In the genomic region with DNA sequence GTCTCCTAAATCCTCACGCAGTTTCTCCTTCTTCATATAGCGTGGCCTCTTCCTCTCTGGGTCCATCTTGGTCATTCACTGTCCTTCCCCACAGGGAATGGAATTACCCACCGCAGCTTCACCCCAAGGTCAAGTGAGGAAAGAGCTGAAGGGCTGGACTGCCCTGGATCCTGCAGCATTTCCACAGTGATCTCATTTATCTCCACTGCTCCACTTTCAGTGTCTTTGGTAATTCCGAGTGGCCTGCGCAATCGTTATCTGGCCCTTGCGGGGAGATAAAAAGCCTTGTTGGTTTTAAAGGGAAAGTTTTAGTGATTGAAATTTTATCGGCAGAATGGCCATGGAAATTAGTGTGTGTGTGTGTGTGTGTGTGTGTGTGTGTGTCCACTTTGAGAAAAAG, we compare ENCODE assay signal across 20 mouse cellular contexts. TPM values are rescaled to one million over a fixed set of nuclear protein-coding genes. Genes with fewer than 3 reads are reported as not detected.
DNase-seq lines count a peak whose midpoint lies in the region; ATAC-seq lines count a peak whose summit lies in the region.
"Had no signal": no experiment of that assay in that cellular context is flagged by ENCODE, and none has a peak within 500 bp of the region (broad histone marks: within the 10 kb centered on the region; RNA-seq: fewer than 3 reads in every experiment).

No protein-coding gene starts in this region.

- no peaks in the 10 kb centered on the region for H3K4me1 ChIP-seq in embryonic facial prominence, embryonic 10.5 days
- H3K4me1 ChIP-seq in heart, embryonic 12.5 days (replicated peaks): 0 out of 2 replicates have a peak, but pooled peaks cover 6% of the 10 kb centered on the region
- H3K4me1 ChIP-seq: embryonic facial prominence, embryonic 12.5 days; embryonic facial prominence, embryonic 15.5 days; hindbrain, embryonic 12.5 days; hindbrain, embryonic 15.5 days had no signal

- no peaks in the 10 kb centered on the region for H3K27me3 ChIP-seq in embryonic facial prominence, embryonic 10.5 days (replicated peaks; ENCODE audit: low read depth, poor library complexity, severe bottlenecking)
- 0 out of 2 replicates have a peak, but pooled peaks cover 2% of the 10 kb centered on the region for H3K27me3 ChIP-seq in heart, embryonic 12.5 days (replicated peaks)
- H3K27me3 ChIP-seq: embryonic facial prominence, embryonic 12.5 days; embryonic facial prominence, embryonic 15.5 days; hindbrain, embryonic 12.5 days; hindbrain, embryonic 15.5 days had no signal

- H3K4me3 ChIP-seq in embryonic facial prominence, embryonic 10.5 days: no peak overlapping the region
- no peak overlapping the region for H3K4me3 ChIP-seq in heart, embryonic 12.5 days
- H3K4me3 ChIP-seq: embryonic facial prominence, embryonic 12.5 days; embryonic facial prominence, embryonic 15.5 days; heart, adult 2 months; heart, embryonic 10.5 days; hindbrain, embryonic 12.5 days; hindbrain, embryonic 15.5 days had no signal

- no peak overlapping the region for H3K27ac ChIP-seq in embryonic facial prominence, embryonic 10.5 days (replicated peaks)
- no peak overlapping the region for H3K27ac ChIP-seq in heart, embryonic 12.5 days (ENCODE audit: poor library complexity, severe bottlenecking)
- H3K27ac ChIP-seq: embryonic facial prominence, embryonic 12.5 days; embryonic facial prominence, embryonic 15.5 days; heart, adult 2 months; heart, embryonic 10.5 days; hindbrain, embryonic 12.5 days; hindbrain, embryonic 15.5 days had no signal

- H3K36me3 ChIP-seq in embryonic facial prominence, embryonic 10.5 days (replicated peaks): no peaks in the 10 kb centered on the region
- no peaks in the 10 kb centered on the region for H3K36me3 ChIP-seq in heart, embryonic 12.5 days
- H3K36me3 ChIP-seq: embryonic facial prominence, embryonic 12.5 days; embryonic facial prominence, embryonic 15.5 days; heart, embryonic 10.5 days; hindbrain, embryonic 12.5 days; hindbrain, embryonic 15.5 days had no signal

- no peaks in the 10 kb centered on the region for H3K9me3 ChIP-seq in embryonic facial prominence, embryonic 10.5 days
- no peaks in the 10 kb centered on the region for H3K9me3 ChIP-seq in heart, embryonic 12.5 days (replicated peaks)
- H3K9me3 ChIP-seq: embryonic facial prominence, embryonic 12.5 days; embryonic facial prominence, embryonic 15.5 days; heart, embryonic 10.5 days; hindbrain, embryonic 12.5 days; hindbrain, embryonic 15.5 days had no signal

- no peak overlapping the region for H3K9ac ChIP-seq in heart, embryonic 12.5 days
- H3K9ac ChIP-seq: embryonic facial prominence, embryonic 12.5 days; embryonic facial prominence, embryonic 15.5 days; hindbrain, embryonic 12.5 days; hindbrain, embryonic 15.5 days had no signal

- ATAC-seq in heart, embryonic 12.5 days (ENCODE audit: insufficient number of reproducible peaks, low FRiP score): no peak
- ATAC-seq: CD4-positive, CD25-positive, alpha-beta regulatory T cell, adult 4 months; forebrain, embryonic 14.5 days; intestine, postnatal 0 days had no signal

- peak; percentile 78 to 90 for DNase-seq in adrenal gland, adult (ENCODE audit: inconsistent age in 2 of 2, low spot score in 1 of 2)
- DNase-seq in adrenal gland, adult 2 months: peak; percentile 78
- DNase-seq in adrenal gland, postnatal 14 days: peak; percentile 69
- DNase-seq in embryonic facial prominence, embryonic 10.5 days (ENCODE audit: low spot score): no peak
- no peak for DNase-seq in layer of hippocampus, postnatal 10 days (ENCODE audit: low spot score in 2 of 2)
- DNase-seq: cerebellum, adult 11-12 months; cerebellum, adult 9-10 months; cerebellum, postnatal 14 days; gastrocnemius, postnatal 10 days; gastrocnemius, postnatal 36 days; heart, adult 2 months had no signal

- H3K4me2 ChIP-seq in heart, embryonic 12.5 days: no peak overlapping the region
- H3K4me2 ChIP-seq: embryonic facial prominence, embryonic 12.5 days; embryonic facial prominence, embryonic 15.5 days; hindbrain, embryonic 12.5 days; hindbrain, embryonic 15.5 days had no signal

- 92% methylated on average over 8 of the region's 8 CpGs for WGBS in embryonic facial prominence, embryonic 10.5 days
- WGBS in heart, embryonic 12.5 days: 38% methylated on average over 8 of the region's 8 CpGs

RNA-seq across cellular contexts. Expression of a gene that starts 14.4 kb away (rescaled TPM):
- total RNA-seq in adrenal gland, adult 2 months (2021): 10 to 100 TPM; 47.3 to 67.5 TPM
- 32.3 and 40.3 TPM in 2 replicates for polyA plus RNA-seq in adrenal gland, adult 2 months (2012; rRNA removed)
- total RNA-seq in adrenal gland, postnatal 14 days (2021): 38.2 and 39.1 TPM in 2 replicates
- 20.9 and 22.0 TPM in 2 replicates for polyA plus RNA-seq in embryonic facial prominence, embryonic 10.5 days (2016; fragmentation: Nextera tagmentation; extraction: Ambion mirVana)
- total RNA-seq in layer of hippocampus, postnatal 10 days (2021): 100 to 1,000 TPM; 149 to 163 TPM
- 18.9 and 19.0 TPM in 2 replicates for polyA plus RNA-seq in heart, embryonic 12.5 days (2016; fragmentation: Nextera tagmentation; extraction: Ambion mirVana)

Comparison
In these comparisons a context has a peak if more than half of its experiments do, and no peak if none do; other contexts are left out.
1. DNase-seq: peak in adrenal gland, adult (2 of 2), adrenal gland, adult 2 months (single experiment) and adrenal gland, postnatal 14 days (single experiment); none in embryonic facial prominence, embryonic 10.5 days (single experiment) and layer of hippocampus, postnatal 10 days (0 of 2).